Mouse (Mus musculus): Measurements from ENCODE around the gene Tmem121. TPM values are rescaled to one million over a fixed set of nuclear protein-coding genes. Genes with fewer than 3 reads are reported as not detected.

Gene Tmem121
- polyA plus RNA-seq, 1 experiment = not detected

GRCm38 (mm10) chr12:113148381-113149035, 37.2 kb upstream of the Tmem121 start:
- no peak for TF ChIP-seq FLI1 (IDR thresholded peaks at IDR 0.05; ENCODE audit: low read length)
- no peak for TF ChIP-seq GATA1 (IDR thresholded peaks at IDR 0.05; ENCODE audit: borderline replicate concordance, low read length)
- peaks cover 76% of the 10 kb centered on the region for H3K27me3 ChIP-seq (replicated peaks)
- peaks cover 79% of the 10 kb centered on the region for H3K4me1 ChIP-seq
- H3K4me3 ChIP-seq (replicated peaks) = no peak overlapping the region
- no peaks in the 10 kb centered on the region for H3K9me3 ChIP-seq
- H3K36me3 ChIP-seq (replicated peaks; ENCODE audit: low read length) = no peaks in the 10 kb centered on the region

GRCm38 (mm10) chr12:113149341-113149740, 36.4 kb upstream of the Tmem121 start:
- Histone ChIP-seq H3K36me3 (replicated peaks; ENCODE audit: low read length) (no peaks in the 10 kb centered on the region), H3K4me1 (peaks cover 80% of the 10 kb centered on the region), H3K9me3 (no peaks in the 10 kb centered on the region), H3K27me3 (replicated peaks) (peaks cover 68% of the 10 kb centered on the region), H3K4me3 (replicated peaks) (no peak overlapping the region)
- TF ChIP-seq FLI1 (IDR thresholded peaks at IDR 0.05; ENCODE audit: low read length) (no peak), GATA1 (IDR thresholded peaks at IDR 0.05; ENCODE audit: borderline replicate concordance, low read length) (no peak)

- peaks cover 67% of the 10 kb centered on the region for H3K27me3 ChIP-seq (replicated peaks)
- H3K4me1 ChIP-seq = peaks cover 80% of the 10 kb centered on the region
- H3K9me3 ChIP-seq = no peaks in the 10 kb centered on the region
- no peak overlapping the region for H3K4me3 ChIP-seq (replicated peaks)
- TF ChIP-seq FLI1 (IDR thresholded peaks at IDR 0.05; ENCODE audit: low read length) (no peak), GATA1 (IDR thresholded peaks at IDR 0.05; ENCODE audit: borderline replicate concordance, low read length) (no peak)
- no peaks in the 10 kb centered on the region for H3K36me3 ChIP-seq (replicated peaks; ENCODE audit: low read length)
Observed at GRCm38 (mm10) chr12:113149896-113150295, 35.8 kb upstream of the Tmem121 start.

GRCm38 (mm10) chr12:113150591-113150990, 35.1 kb upstream of the Tmem121 start:
- Histone ChIP-seq H3K36me3 (replicated peaks; ENCODE audit: low read length) (no peaks in the 10 kb centered on the region), H3K9me3 (no peaks in the 10 kb centered on the region), H3K4me1 (peaks cover 82% of the 10 kb centered on the region), H3K4me3 (replicated peaks) (no peak overlapping the region), H3K27me3 (replicated peaks) (peaks cover 65% of the 10 kb centered on the region)
- TF ChIP-seq FLI1 (IDR thresholded peaks at IDR 0.05; ENCODE audit: low read length) = no peak
- no peak for TF ChIP-seq GATA1 (IDR thresholded peaks at IDR 0.05; ENCODE audit: borderline replicate concordance, low read length)

GRCm38 (mm10) chr12:113151046-113151445, 34.7 kb upstream of the Tmem121 start:
- TF ChIP-seq GATA1 (IDR thresholded peaks at IDR 0.05; ENCODE audit: borderline replicate concordance, low read length) (no peak), FLI1 (IDR thresholded peaks at IDR 0.05; ENCODE audit: low read length) (no peak)
- Histone ChIP-seq H3K27me3 (replicated peaks) (peaks cover 62% of the 10 kb centered on the region), H3K36me3 (replicated peaks; ENCODE audit: low read length) (no peaks in the 10 kb centered on the region), H3K4me1 (peaks cover 78% of the 10 kb centered on the region), H3K4me3 (replicated peaks) (peak overlapping the region; percentile 94), H3K9me3 (no peaks in the 10 kb centered on the region)

GRCm38 (mm10) chr12:113151661-113152271, 34.0 kb upstream of the Tmem121 start:
- H3K4me1 ChIP-seq = peaks cover 76% of the 10 kb centered on the region
- peak overlapping the region; percentile 94 for H3K4me3 ChIP-seq (replicated peaks)
- H3K27me3 ChIP-seq (replicated peaks) = peaks cover 57% of the 10 kb centered on the region

GRCm38 (mm10) chr12:113152272-113152661, 33.5 kb upstream of the Tmem121 start:
- H3K9me3 ChIP-seq = no peaks in the 10 kb centered on the region
- peaks cover 52% of the 10 kb centered on the region for H3K27me3 ChIP-seq (replicated peaks)
- TF ChIP-seq FLI1 (IDR thresholded peaks at IDR 0.05; ENCODE audit: low read length) (no peak), GATA1 (IDR thresholded peaks at IDR 0.05; ENCODE audit: borderline replicate concordance, low read length) (no peak)
- peak overlapping the region; percentile 94 for H3K4me3 ChIP-seq (replicated peaks)
- H3K36me3 ChIP-seq (replicated peaks; ENCODE audit: low read length) = no peaks in the 10 kb centered on the region
- peaks cover 76% of the 10 kb centered on the region for H3K4me1 ChIP-seq

More at GRCm38 (mm10) chr12:113151661-113152271, 34.0 kb upstream of the Tmem121 start:
- no peak for TF ChIP-seq GATA1 (IDR thresholded peaks at IDR 0.05; ENCODE audit: borderline replicate concordance, low read length)
- TF ChIP-seq FLI1 (IDR thresholded peaks at IDR 0.05; ENCODE audit: low read length) = no peak
- no peaks in the 10 kb centered on the region for H3K9me3 ChIP-seq
- no peaks in the 10 kb centered on the region for H3K36me3 ChIP-seq (replicated peaks; ENCODE audit: low read length)

- H3K4me3 ChIP-seq (replicated peaks) = no peak overlapping the region
- no peak for TF ChIP-seq FLI1 (IDR thresholded peaks at IDR 0.05; ENCODE audit: low read length)
- TF ChIP-seq GATA1 (IDR thresholded peaks at IDR 0.05; ENCODE audit: borderline replicate concordance, low read length) = no peak
- peaks cover 72% of the 10 kb centered on the region for H3K4me1 ChIP-seq
- H3K27me3 ChIP-seq (replicated peaks) = peaks cover 46% of the 10 kb centered on the region
- H3K9me3 ChIP-seq = no peaks in the 10 kb centered on the region
- peaks cover 6% of the 10 kb centered on the region for H3K36me3 ChIP-seq (replicated peaks; ENCODE audit: low read length)
Observed at GRCm38 (mm10) chr12:113152991-113153525, 32.7 kb upstream of the Tmem121 start.

- peaks cover 39% of the 10 kb centered on the region for H3K27me3 ChIP-seq (replicated peaks)
Observed at GRCm38 (mm10) chr12:113153971-113154370, 31.8 kb upstream of the Tmem121 start.

GRCm38 (mm10) chr12:113154747-113155075, 31.0 kb upstream of the Tmem121 start:
- H3K36me3 ChIP-seq (replicated peaks; ENCODE audit: low read length) = peaks cover 15% of the 10 kb centered on the region
- peak overlapping the region; percentile 97 for H3K4me3 ChIP-seq (replicated peaks)
- TF ChIP-seq GATA1 (IDR thresholded peaks at IDR 0.05; ENCODE audit: borderline replicate concordance, low read length) = no peak
- TF ChIP-seq FLI1 (IDR thresholded peaks at IDR 0.05; ENCODE audit: low read length) = no peak
- no peaks in the 10 kb centered on the region for H3K9me3 ChIP-seq
- H3K4me1 ChIP-seq = peaks cover 62% of the 10 kb centered on the region
- peaks cover 32% of the 10 kb centered on the region for H3K27me3 ChIP-seq (replicated peaks)

More at GRCm38 (mm10) chr12:113153971-113154370, 31.8 kb upstream of the Tmem121 start:
- H3K9me3 ChIP-seq = no peaks in the 10 kb centered on the region
- no peak overlapping the region for H3K4me3 ChIP-seq (replicated peaks)
- TF ChIP-seq FLI1 (IDR thresholded peaks at IDR 0.05; ENCODE audit: low read length) (no peak), GATA1 (IDR thresholded peaks at IDR 0.05; ENCODE audit: borderline replicate concordance, low read length) (no peak)
- H3K36me3 ChIP-seq (replicated peaks; ENCODE audit: low read length) = peaks cover 10% of the 10 kb centered on the region
- H3K4me1 ChIP-seq = peaks cover 66% of the 10 kb centered on the region
